Mouse (Mus musculus): ENCODE results near the gene Ppfibp2.

DNA sequence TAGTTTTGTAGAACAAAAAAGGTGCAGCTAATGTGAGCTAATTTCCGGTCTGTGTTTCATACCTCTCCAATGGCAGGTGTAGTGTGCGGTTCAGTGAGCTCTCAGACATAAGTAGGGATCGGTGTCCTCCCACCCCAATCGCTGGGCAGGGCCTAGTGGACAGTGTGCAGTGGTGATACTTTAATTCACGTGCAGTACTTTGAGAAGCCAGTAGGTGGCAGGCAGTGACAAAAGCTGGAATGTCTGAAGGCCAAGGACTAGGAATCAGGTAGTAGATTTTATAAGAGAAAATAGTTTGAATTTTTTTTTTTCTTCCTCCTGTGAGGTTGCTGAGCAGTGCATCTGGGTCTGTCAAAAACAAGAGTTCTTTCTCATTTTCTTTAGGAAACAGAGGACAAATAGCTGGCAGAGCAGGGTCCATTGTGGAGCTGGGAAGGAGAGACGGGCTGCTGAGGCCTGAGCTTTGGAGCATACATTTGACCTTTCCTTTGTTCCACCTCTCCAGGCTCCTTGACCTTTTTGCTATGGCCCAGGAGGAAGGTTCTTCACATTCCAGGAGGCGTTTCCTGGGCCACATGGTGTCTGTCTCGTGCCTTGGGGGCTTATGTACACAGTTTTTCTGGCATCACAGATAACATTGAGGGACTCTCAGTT lies 66.3 kb downstream of the Ppfibp2 start:
- TF ChIP-seq GATA1 (IDR thresholded peaks at IDR 0.05; ENCODE audit: low read length) (no peak), TAL1 (IDR thresholded peaks at IDR 0.05; ENCODE audit: low read length) (no peak)

Measured in erythroblast, embryonic 14.5 days (primary cell).